In genomic region chr1:169970936-169971335, GRCm38 (mm10) we compare ENCODE assay signal across 18 mouse cellular contexts. TPM values are rescaled to one million over a fixed set of nuclear protein-coding genes. Genes with fewer than 3 reads are reported as not detected.
"Had no signal": no experiment of that assay in that cellular context is flagged by ENCODE, and none has a peak within 500 bp of the region (broad histone marks: within the 10 kb centered on the region; RNA-seq: fewer than 3 reads in every experiment).

No protein-coding gene starts in this region.

- H3K4me3 ChIP-seq: limb, embryonic 12.5 days; liver, embryonic 13.5 days had no signal

- H3K27me3 ChIP-seq: limb, embryonic 12.5 days; limb, embryonic 15.5 days; liver, embryonic 13.5 days had no signal

- H3K9me3 ChIP-seq: limb, embryonic 12.5 days; limb, embryonic 15.5 days; liver, embryonic 13.5 days had no signal

- H3K27ac ChIP-seq: limb, embryonic 12.5 days; limb, embryonic 15.5 days; liver, embryonic 13.5 days had no signal

- H3K9ac ChIP-seq: limb, embryonic 12.5 days; limb, embryonic 15.5 days; liver, embryonic 13.5 days had no signal

- H3K36me3 ChIP-seq: liver, embryonic 13.5 days had no signal

- H3K4me2 ChIP-seq: limb, embryonic 15.5 days; liver, embryonic 13.5 days had no signal

- DNase-seq: kidney, postnatal 14 days; kidney, postnatal 4 days; left cerebral cortex, postnatal 4 days; liver, embryonic 13.5 days; lung, adult 2 months; lung, postnatal 14 days; lung, postnatal 4 days; midbrain, embryonic 14.5 days; thymus, adult 18-20 months; thymus, postnatal 36 days had no signal

RNA-seq across cellular contexts. Expression of gene Ccdc190, which starts 42.5 kb away (rescaled TPM):
- total RNA-seq: megakaryocyte progenitor cell, adult 5-6 weeks; megakaryocyte-erythroid progenitor cell, adult 5-6 weeks had no signal
- polyA plus RNA-seq: kidney, embryonic 14.5 days; limb, embryonic 12.5 days; liver, embryonic 13.5 days; liver, embryonic 16.5 days; small intestine, adult 2 months; spleen, adult 2 months had no signal
